Mouse (Mus musculus): ENCODE results near the gene Cdh5. TPM values are rescaled to one million over a fixed set of nuclear protein-coding genes. Genes with fewer than 3 reads are reported as not detected.

Cdh5 gene
- polyA plus RNA-seq, 1 experiment from 2014 or later = 12.2 TPM

DNA sequence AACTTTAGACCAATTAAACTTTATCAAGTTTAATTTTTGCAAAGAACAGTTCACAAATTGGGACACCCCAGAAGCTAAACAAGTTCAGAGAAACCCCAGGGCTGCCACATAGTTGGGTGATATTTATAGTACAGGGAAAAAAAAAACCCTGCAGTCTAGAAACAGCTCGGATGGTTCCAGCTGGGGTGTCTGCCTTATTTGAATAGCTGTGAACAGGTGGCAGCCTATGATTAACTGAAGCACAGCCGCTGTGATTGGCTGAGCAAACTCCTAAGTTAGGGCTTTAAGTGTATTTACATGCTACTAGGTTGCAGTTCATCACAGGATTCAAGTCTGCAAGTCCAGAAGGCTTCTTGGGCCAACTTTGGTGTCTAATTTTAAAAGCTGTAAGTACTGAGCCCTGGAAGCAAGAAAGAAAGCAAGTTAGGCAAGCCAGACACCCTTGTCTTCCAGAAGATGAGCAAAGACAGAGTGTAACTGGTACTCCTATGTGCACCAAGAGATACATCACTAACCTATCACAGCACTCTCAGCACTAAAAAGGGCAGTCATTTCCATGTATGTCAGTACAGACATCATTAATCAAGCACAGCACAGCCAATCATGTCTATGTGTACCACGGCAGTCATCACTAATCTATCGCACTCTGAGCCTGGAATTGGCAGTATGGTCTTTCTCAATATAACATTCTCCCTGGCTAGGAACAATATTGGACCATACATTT is 25.9 kb downstream of the Cdh5 start:
- DNase-seq (ENCODE audit: low spot score) = no peak
- H3K36me3 ChIP-seq = no peaks in the 10 kb centered on the region
- WGBS = 84% methylated on average over 4 of the region's 4 CpGs
- no peaks in the 10 kb centered on the region for H3K9me3 ChIP-seq (replicated peaks)
- H3K4me3 ChIP-seq = no peak overlapping the region
- H3K27me3 ChIP-seq (ENCODE audit: low read depth, poor library complexity, severe bottlenecking) = no peaks in the 10 kb centered on the region
- H3K27ac ChIP-seq (replicated peaks) = no peak overlapping the region
- H3K4me1 ChIP-seq = no peaks in the 10 kb centered on the region

DNA sequence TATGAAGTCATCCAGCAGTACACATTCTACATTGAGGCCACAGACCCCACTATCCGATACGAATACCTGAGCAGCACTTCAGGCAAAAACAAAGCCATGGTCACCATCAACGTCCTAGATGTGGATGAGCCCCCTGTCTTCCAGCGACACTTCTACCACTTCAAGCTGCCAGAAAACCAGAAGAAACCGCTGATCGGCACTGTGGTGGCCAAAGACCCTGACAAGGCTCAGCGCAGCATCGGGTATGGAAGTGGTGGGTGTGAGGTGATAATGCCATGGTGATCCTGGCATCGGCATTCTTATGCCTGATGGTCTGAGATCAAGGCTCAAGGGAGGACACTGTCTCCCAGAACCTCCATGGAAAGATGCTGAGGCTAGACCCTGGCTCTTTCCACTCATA is 29.5 kb downstream of the Cdh5 start:
- Histone ChIP-seq H3K9me3 (replicated peaks) (no peaks in the 10 kb centered on the region), H3K27ac (replicated peaks) (no peak overlapping the region), H3K4me3 (no peak overlapping the region), H3K4me1 (no peaks in the 10 kb centered on the region), H3K36me3 (no peaks in the 10 kb centered on the region), H3K27me3 (ENCODE audit: low read depth, poor library complexity, severe bottlenecking) (no peaks in the 10 kb centered on the region)
- WGBS = 92% methylated on average over 9 of the region's 9 CpGs
- DNase-seq (ENCODE audit: low spot score) = no peak

DNA sequence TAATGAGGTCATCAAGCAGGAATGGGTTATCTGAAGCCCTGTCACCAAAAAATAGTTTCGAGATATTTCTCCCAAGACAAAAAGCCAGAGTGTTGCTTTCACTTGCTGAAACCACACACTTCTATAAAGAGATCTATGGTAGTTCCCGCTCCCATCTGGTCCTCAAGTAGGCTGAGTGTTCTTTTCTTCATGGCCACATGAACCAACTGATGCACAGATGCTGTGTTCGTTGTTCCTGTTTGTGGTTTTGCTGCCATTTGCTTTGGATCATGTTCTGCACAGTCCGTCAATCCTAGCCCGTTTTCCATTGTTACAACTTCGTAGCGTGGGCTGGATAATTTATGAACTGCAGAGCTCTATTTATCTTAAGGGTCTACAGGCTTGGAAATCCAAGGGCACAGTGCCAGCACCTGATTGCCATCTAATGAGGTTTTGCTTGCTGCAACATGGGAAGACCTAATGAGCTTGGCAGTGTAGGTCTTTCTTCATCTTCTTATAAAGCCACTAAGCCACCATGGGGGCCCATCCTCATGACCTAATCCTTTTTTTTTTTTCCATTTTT is 30.1 kb downstream of the Cdh5 start:
- H3K4me3 ChIP-seq = no peak overlapping the region
- 92% methylated on average over 7 of the region's 7 CpGs for WGBS
- H3K4me1 ChIP-seq = no peaks in the 10 kb centered on the region
- no peaks in the 10 kb centered on the region for H3K9me3 ChIP-seq (replicated peaks)
- DNase-seq (ENCODE audit: low spot score) = no peak
- H3K36me3 ChIP-seq = no peaks in the 10 kb centered on the region
- no peaks in the 10 kb centered on the region for H3K27me3 ChIP-seq (ENCODE audit: low read depth, poor library complexity, severe bottlenecking)
- no peak overlapping the region for H3K27ac ChIP-seq (replicated peaks)

DNA sequence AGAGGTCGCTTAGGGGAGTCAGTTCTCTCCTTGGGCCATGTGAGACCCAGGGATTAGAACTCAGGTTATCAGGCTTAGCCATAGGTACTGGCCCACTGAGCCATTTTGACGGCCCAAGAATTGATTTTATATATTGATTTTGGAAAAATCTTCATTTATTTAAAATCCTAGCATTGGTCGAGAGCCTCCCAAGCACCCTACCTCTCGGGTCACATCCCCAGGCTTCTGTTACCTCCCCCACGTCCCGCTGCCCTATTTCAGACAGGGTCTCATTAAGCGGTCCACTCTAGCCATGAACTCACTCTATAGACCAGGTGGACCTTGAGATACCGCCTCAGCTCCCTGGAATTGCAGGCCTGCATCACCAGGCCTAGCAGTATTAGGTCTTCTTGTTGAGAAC is 33.1 kb downstream of the Cdh5 start:
- Histone ChIP-seq H3K27me3 (ENCODE audit: low read depth, poor library complexity, severe bottlenecking) (no peaks in the 10 kb centered on the region), H3K27ac (replicated peaks) (no peak overlapping the region), H3K9me3 (replicated peaks) (no peaks in the 10 kb centered on the region), H3K4me3 (no peak overlapping the region), H3K4me1 (no peaks in the 10 kb centered on the region), H3K36me3 (no peaks in the 10 kb centered on the region)
- DNase-seq (ENCODE audit: low spot score) = no peak
- WGBS = 92% methylated on average over 8 of the region's 8 CpGs

DNA sequence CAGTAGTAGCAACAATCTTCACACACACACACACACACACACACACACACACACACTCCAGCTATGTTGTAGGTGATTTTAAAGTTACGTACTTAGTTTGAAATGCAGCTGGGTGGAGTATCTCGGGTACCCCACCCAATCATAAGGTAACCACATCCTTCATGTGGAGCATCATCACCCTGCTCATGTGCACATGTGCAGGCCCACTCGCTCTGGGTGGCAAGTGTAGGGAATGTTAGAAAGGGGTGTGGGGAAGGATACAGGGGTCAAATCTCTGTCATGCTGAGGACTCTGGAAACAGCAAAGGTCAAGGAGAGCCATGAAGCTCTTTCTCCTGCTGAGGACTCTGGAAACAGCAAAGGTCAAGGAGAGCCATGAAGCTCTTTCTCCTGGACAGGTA is 34.9 kb downstream of the Cdh5 start:
- WGBS = 97% methylated on average over 3 of the region's 3 CpGs
- no peak overlapping the region for H3K27ac ChIP-seq (replicated peaks)
- no peaks in the 10 kb centered on the region for H3K27me3 ChIP-seq (ENCODE audit: low read depth, poor library complexity, severe bottlenecking)
- H3K36me3 ChIP-seq = no peaks in the 10 kb centered on the region
- no peak for DNase-seq (ENCODE audit: low spot score)
- no peak overlapping the region for H3K4me3 ChIP-seq
- no peaks in the 10 kb centered on the region for H3K4me1 ChIP-seq
- H3K9me3 ChIP-seq (replicated peaks) = no peaks in the 10 kb centered on the region

DNA sequence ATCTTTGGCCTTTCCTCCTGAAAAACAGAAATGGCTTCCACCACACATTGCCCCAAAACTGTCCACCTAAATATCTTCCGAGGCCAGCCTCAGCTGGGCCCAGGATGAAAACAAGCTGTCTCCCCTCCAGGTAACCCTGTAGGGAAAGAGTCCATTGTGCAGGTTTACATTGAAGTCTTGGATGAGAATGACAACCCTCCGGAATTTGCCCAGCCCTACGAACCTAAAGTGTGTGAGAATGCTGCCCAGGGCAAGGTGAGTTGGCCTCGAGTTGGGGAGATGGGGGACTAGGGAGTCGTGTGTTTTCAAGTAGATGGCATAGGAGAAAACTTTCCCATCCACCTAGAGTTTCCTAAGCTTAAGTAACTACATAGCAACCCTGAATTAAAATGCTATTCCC is 36.2 kb downstream of the Cdh5 start:
- H3K4me1 ChIP-seq = no peaks in the 10 kb centered on the region
- no peak overlapping the region for H3K27ac ChIP-seq (replicated peaks)
- no peak overlapping the region for H3K4me3 ChIP-seq
- no peaks in the 10 kb centered on the region for H3K9me3 ChIP-seq (replicated peaks)
- 88% methylated on average over 5 of the region's 5 CpGs for WGBS
- no peak for DNase-seq (ENCODE audit: low spot score)
- H3K36me3 ChIP-seq = no peaks in the 10 kb centered on the region
- no peaks in the 10 kb centered on the region for H3K27me3 ChIP-seq (ENCODE audit: low read depth, poor library complexity, severe bottlenecking)

DNA sequence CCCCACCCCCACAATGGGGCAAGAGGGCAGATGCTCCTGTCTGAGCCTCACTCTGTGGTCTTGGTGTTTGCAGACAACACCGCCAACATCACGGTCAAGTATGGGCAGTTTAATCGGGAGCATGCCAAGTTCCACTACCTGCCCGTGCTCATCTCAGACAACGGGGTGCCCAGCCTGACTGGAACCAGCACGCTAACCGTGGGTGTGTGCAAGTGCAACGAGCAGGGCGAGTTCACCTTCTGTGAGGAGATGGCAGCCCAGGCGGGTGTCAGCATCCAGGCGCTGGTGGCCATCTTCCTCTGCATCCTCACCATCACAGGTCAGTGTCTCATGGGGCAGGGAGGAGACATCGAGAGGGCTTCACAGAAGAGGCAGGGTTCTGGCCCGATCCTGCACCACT is 39.2 kb downstream of the Cdh5 start:
- H3K36me3 ChIP-seq = no peaks in the 10 kb centered on the region
- WGBS = 91% methylated on average over 13 of the region's 13 CpGs
- DNase-seq (ENCODE audit: low spot score) = no peak
- H3K27me3 ChIP-seq (ENCODE audit: low read depth, poor library complexity, severe bottlenecking) = no peaks in the 10 kb centered on the region
- H3K9me3 ChIP-seq (replicated peaks) = no peaks in the 10 kb centered on the region
- H3K4me3 ChIP-seq = no peak overlapping the region
- H3K4me1 ChIP-seq = no peaks in the 10 kb centered on the region
- no peak overlapping the region for H3K27ac ChIP-seq (replicated peaks)

DNA sequence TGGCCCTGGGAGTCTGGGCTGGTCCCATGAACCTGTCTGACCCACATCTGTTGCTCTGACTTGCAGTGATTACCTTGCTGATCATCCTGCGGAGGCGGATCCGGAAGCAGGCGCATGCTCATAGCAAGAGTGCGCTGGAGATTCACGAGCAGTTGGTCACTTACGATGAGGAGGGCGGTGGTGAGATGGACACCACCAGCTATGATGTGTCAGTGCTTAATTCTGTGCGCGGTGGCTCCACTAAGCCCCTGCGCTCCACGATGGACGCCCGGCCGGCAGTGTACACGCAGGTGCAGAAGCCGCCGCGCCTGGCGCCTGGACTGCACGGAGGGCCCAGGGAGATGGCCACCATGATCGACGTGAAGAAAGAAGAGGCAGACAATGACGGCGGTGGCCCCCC is 41.0 kb downstream of the Cdh5 start:
- no peaks in the 10 kb centered on the region for H3K9me3 ChIP-seq (replicated peaks)
- WGBS = 90% methylated on average over 25 of the region's 25 CpGs
- no peak overlapping the region for H3K27ac ChIP-seq (replicated peaks)
- H3K36me3 ChIP-seq = no peaks in the 10 kb centered on the region
- H3K27me3 ChIP-seq (ENCODE audit: low read depth, poor library complexity, severe bottlenecking) = no peaks in the 10 kb centered on the region
- H3K4me3 ChIP-seq = no peak overlapping the region
- no peaks in the 10 kb centered on the region for H3K4me1 ChIP-seq
- no peak for DNase-seq (ENCODE audit: low spot score)

DNA sequence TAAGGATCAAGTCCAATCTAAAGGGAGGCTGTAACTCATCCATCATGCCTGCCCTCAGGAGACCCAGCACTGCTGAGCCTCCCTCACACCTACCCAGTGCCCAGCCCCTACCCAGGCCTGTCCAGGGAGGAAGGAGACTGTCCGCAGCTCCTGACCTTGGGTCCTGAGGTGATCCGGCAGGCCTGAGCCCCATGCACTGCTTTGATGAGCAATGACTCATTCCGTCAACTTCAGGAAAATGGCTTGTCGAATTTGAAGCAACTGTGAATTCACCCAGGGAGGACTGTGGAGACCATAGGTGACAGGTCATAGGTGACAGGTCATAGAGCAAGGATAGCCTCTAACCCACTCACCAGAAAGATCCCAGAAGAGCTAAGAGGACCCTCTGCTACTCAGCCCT is 42.0 kb downstream of the Cdh5 start:
- no peak for DNase-seq (ENCODE audit: low spot score)
- 82% methylated on average over 4 of the region's 4 CpGs for WGBS
- H3K27me3 ChIP-seq (ENCODE audit: low read depth, poor library complexity, severe bottlenecking) = no peaks in the 10 kb centered on the region
- H3K4me3 ChIP-seq = no peak overlapping the region
- H3K36me3 ChIP-seq = no peaks in the 10 kb centered on the region
- no peaks in the 10 kb centered on the region for H3K4me1 ChIP-seq
- no peak overlapping the region for H3K27ac ChIP-seq (replicated peaks)
- no peaks in the 10 kb centered on the region for H3K9me3 ChIP-seq (replicated peaks)

DNA sequence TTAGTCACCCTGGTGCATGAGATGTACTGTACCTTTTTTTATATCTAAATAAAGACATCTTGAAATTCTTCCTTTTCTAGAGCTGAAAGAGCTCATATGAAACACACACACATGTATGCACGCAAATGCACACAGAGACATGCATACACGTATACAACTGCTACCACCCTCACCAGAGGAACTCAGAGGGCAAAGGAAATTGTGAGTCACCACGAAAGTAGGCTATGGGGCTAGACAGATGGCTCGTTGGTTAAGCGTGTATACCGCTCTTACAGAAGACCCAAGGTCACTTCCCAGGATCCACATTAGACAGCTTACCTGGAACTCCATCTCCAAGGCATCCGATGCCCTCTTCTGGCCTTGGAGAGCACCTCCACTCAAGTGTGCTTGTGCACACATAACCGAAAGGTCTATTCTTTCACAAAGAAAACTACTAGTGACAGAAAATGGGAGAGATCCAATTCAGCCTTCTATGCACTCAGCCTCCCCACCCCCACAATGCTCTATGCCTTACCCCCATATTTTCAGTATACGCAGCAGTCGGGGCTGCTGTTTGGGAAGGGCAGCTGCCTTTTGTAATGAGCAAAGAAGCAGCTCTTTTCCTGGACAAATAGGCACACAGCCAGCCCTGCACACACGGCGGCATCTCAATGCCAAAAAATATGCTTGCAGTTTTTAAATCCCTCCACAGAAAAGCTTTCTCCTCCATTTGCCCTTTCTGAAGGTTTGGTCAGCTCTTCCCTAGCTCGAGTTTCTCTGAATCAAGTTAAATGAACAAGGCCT is 43.2 kb downstream of the Cdh5 start:
- Histone ChIP-seq H3K27me3 (ENCODE audit: low read depth, poor library complexity, severe bottlenecking) (no peaks in the 10 kb centered on the region), H3K4me3 (no peak overlapping the region), H3K4me1 (no peaks in the 10 kb centered on the region), H3K36me3 (no peaks in the 10 kb centered on the region), H3K27ac (replicated peaks) (no peak overlapping the region), H3K9me3 (replicated peaks) (no peaks in the 10 kb centered on the region)
- 89% methylated on average over 13 of the region's 13 CpGs for WGBS
- DNase-seq (ENCODE audit: low spot score) = no peak

DNA sequence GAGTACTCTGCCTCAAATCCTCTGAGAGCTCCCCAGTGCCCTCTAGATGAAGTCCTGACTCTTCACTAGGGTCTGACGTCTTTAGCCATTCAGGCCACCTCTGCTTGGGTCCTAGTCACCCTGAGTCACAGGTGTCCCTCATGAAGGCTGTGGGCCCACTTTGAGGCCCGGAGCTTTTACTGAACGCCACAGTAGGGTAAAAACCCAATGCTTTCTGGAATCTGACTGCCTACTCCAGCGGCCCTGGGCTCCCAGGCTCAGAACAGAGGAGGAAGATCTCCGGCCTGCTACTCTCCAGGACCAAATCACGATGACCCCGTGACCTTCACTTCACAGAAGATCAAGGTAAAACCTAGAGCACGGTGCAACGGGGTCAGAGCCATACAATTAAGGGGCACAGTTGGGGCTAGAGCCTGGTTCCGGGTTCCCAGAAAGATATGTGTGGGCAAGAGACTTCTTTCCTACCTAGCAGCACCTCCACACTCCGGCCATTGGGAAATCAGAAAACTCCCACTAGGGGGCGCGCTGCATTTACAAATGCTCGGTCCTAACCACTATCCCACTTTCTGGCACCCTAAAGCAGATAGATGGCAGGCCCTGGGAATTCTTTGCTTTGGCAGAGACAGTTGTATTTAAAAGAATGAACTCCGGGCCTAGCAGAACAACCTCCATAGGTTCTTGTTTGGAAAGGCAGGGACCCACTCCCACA is 44.7 kb downstream of the Cdh5 start:
- WGBS = 34% methylated on average over 15 of the region's 15 CpGs
- H3K9me3 ChIP-seq (replicated peaks) = no peaks in the 10 kb centered on the region
- no peak overlapping the region for H3K27ac ChIP-seq (replicated peaks)
- no peaks in the 10 kb centered on the region for H3K27me3 ChIP-seq (ENCODE audit: low read depth, poor library complexity, severe bottlenecking)
- DNase-seq (ENCODE audit: low spot score) = peak; percentile 87
- H3K4me1 ChIP-seq = no peaks in the 10 kb centered on the region
- H3K36me3 ChIP-seq = no peaks in the 10 kb centered on the region
- H3K4me3 ChIP-seq = no peak overlapping the region

DNA sequence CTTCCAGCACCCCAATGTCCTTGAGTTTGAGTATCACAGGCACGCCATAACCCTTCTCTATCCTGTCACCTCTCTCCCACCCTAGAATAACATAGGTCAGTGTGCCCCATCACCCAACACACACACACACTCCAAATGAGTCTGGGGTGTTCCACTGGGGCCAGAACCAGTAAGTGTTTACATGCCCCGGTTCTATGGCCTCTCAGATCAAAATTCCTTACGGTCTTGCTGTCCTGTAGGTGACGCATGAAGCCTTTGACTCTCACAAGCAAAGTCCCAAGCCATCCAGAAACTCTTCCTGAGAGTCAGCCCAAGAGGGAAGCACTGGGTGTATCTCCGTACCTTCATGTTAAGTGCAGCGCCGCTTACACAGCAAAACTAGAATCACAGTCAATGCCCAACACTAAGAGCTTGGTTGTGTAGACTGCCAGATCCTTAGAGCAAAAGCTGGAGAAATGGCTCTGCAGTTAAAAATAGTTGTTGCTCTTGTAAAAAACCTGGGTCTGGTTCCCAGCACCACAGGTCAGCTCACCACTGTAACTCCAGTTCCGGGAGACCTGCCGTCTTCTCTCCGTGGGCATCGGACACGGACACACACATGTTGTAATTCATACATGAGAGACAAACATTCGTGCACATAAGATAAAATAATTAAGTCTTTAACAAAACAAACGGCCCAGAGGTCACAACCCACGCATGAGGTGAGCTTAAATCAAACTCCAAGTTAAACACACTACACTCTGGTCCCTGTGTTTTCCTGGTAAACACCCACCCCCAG is 45.5 kb downstream of the Cdh5 start:
- Histone ChIP-seq H3K4me1 (no peaks in the 10 kb centered on the region), H3K4me3 (no peak overlapping the region), H3K36me3 (no peaks in the 10 kb centered on the region), H3K27ac (replicated peaks) (no peak overlapping the region), H3K9me3 (replicated peaks) (no peaks in the 10 kb centered on the region), H3K27me3 (ENCODE audit: low read depth, poor library complexity, severe bottlenecking) (no peaks in the 10 kb centered on the region)
- no peak for DNase-seq (ENCODE audit: low spot score)
- WGBS = 91% methylated on average over 15 of the region's 15 CpGs

Measured in midbrain, embryonic 10.5 days (tissue).